Mouse (Mus musculus) lung, adult 2 months (tissue): ENCODE results near the gene Etaa1.

Experiments used
- CTCF ChIP-seq: fragments of 200-500 bp; IDR thresholded peaks from 2 replicates; pipeline ENCODE4 v1.5.1; 2011; ENCODE audit warnings: mild to moderate bottlenecking, low read length, control low read depth; ENCODE audit not compliant: insufficient read depth
- POLR2A ChIP-seq: fragments of 200-500 bp; IDR thresholded peaks from 2 replicates; pipeline ENCODE4 v1.6.1; 2011; ENCODE audit warnings: low read depth, mild to moderate bottlenecking, control low read depth, low read length, borderline replicate concordance; ENCODE audit errors: extremely low read depth

- TF ChIP-seq CTCF (no peak), POLR2A (no peak)
Observed at GRCm38 (mm10) chr11:17975581-17975980, 21.9 kb upstream of the Etaa1 start.
